Mouse (Mus musculus) lung, embryonic 14.5 days (tissue): ENCODE measurements around the gene Prickle2. TPM values are rescaled to one million over a fixed set of nuclear protein-coding genes. Genes with fewer than 3 reads are reported as not detected.

Experiments used
- ATAC-seq: fragments of 200-750 bp; cut with Nextera tagmentation; 2 replicates; pipeline ENCODE4 v1.8.0; 2017; ENCODE audit warnings: mild to moderate bottlenecking, moderate TSS enrichment, moderate library complexity; ENCODE audit not compliant: insufficient read depth
- DNase-seq: peaks from one replicate; pipeline ENCODE4 v3.0.0-alpha.2; 2015
- H3K27ac ChIP-seq: fragments of 300-500 bp; sonication (generic); 2 replicates; pipeline ENCODE4 v1.5.1; 2014; ENCODE audit warnings: low read depth, mild to moderate bottlenecking, moderate library complexity
- H3K27me3 ChIP-seq: fragments of 300-500 bp; sonication (generic); 2 replicates; pipeline ENCODE4 v1.6.1; 2014; ENCODE audit warnings: low read length, control low read depth; ENCODE audit not compliant: insufficient read depth
- H3K36me3 ChIP-seq: fragments of 300-500 bp; sonication (generic); 2 replicates; pipeline ENCODE4 v1.6.1; 2014; ENCODE audit warnings: control low read depth; ENCODE audit not compliant: insufficient read depth
- H3K4me1 ChIP-seq: fragments of 300-500 bp; sonication (generic); 2 replicates; pipeline ENCODE4 v1.6.1; 2014; ENCODE audit warnings: antibody characterized with exemption, control low read depth; ENCODE audit not compliant: insufficient read depth
- H3K4me2 ChIP-seq: fragments of 300-500 bp; sonication (generic); 2 replicates; pipeline ENCODE4 v1.6.1; 2014; ENCODE audit warnings: mild to moderate bottlenecking
- H3K4me3 ChIP-seq: fragments of 300-500 bp; sonication (generic); 2 replicates; pipeline ENCODE4 v1.5.1; 2014; ENCODE audit warnings: low read depth, low read length
- H3K9ac ChIP-seq: fragments of 300-500 bp; sonication (generic); 2 replicates; pipeline ENCODE4 v1.6.1; 2014
- H3K9me3 ChIP-seq: fragments of 300-500 bp; sonication (generic); 2 replicates; pipeline ENCODE4 v1.6.1; 2016; ENCODE audit warnings: low read depth, low read length, control low read depth
- CTCF ChIP-seq: IDR thresholded peaks from 2 replicates; pipeline ENCODE4 v1.5.1; 2016; ENCODE audit warnings: antibody characterized with exemption, low read depth
- WGBS: fragments of 180-500 bp; shearing (Covaris S2); extraction: QIAGEN DNeasy Blood & Tissue Kit; methylation state at CpG from one replicate; pipeline ENCODE4 v1.1.7; 2014; 5-methylcytosine and 5-hydroxymethylcytosine counted together
- polyA plus RNA-seq: library from polyadenylated mRNA; unstranded; fragments of >200 nt; fragmentation: Nextera tagmentation; extraction: Ambion mirVana; gene quantifications from 2 replicates; pipeline ENCODE4 v1.2.1, GENCODE M21; 2014

Gene Prickle2
- polyA plus RNA-seq, 1 experiment from 2014 or later, result 11.0 TPM

DNA sequence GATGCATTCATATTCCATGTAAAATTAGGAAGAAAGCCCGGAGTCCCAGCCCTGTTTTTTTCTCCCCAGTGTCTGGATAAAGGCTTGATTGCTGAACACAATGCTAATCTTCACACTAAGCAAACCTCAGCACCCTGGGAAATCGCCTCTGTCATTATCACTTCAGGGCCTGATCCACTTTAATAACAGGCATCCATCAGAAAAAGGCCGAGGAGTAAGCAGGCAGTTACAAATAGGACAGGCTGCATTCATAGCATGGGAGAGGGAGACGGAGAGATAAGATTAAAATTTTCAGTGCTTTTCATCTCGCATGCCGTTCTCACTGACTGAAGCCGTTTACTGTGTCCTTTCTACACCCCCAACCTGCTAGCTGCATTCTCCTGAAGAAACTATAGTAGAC lies 135.9 kb downstream of the Prickle2 start:
- H3K27ac ChIP-seq, result no peak overlapping the region
- ATAC-seq (no peak), DNase-seq (no peak)
- no peak overlapping the region for H3K4me3 ChIP-seq
- no peaks in the 10 kb centered on the region for H3K36me3 ChIP-seq
- H3K4me2 ChIP-seq, result no peak overlapping the region
- WGBS, result 46% methylated on average over 7 of the region's 7 CpGs
- no peaks in the 10 kb centered on the region for H3K27me3 ChIP-seq
- TF ChIP-seq CTCF, result no peak
- H3K4me1 ChIP-seq, result no peaks in the 10 kb centered on the region
- H3K9ac ChIP-seq, result no peak overlapping the region
- no peaks in the 10 kb centered on the region for H3K9me3 ChIP-seq

DNA sequence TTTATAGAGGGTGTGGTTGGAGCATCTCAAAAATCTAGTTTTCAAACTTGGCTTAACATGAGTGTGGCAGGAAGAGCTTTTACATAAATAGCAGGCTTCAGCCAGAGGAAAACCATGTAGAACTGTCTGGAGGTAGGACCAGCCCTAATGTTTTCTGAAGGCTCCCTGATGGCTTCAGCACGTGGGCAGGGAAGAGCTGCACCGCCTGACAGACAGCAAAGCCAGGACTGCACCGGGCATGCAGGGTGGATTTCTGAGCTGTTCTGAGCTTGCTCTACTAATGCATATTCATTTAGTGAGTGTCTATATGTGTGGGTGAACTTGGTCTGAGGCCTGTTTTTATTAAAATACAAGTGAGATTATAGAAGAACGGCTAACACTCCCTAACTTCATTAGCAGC lies 136.7 kb downstream of the Prickle2 start:
- H3K4me3 ChIP-seq, result no peak overlapping the region
- no peak for DNase-seq
- H3K36me3 ChIP-seq, result no peaks in the 10 kb centered on the region
- H3K4me2 ChIP-seq, result no peak overlapping the region
- H3K9me3 ChIP-seq, result no peaks in the 10 kb centered on the region
- H3K4me1 ChIP-seq, result no peaks in the 10 kb centered on the region
- no peaks in the 10 kb centered on the region for H3K27me3 ChIP-seq
- no peak overlapping the region for H3K9ac ChIP-seq
- no peak overlapping the region for H3K27ac ChIP-seq
- no peak for TF ChIP-seq CTCF
- 66% methylated on average over 4 of the region's 4 CpGs for WGBS
- ATAC-seq, result no peak

DNA sequence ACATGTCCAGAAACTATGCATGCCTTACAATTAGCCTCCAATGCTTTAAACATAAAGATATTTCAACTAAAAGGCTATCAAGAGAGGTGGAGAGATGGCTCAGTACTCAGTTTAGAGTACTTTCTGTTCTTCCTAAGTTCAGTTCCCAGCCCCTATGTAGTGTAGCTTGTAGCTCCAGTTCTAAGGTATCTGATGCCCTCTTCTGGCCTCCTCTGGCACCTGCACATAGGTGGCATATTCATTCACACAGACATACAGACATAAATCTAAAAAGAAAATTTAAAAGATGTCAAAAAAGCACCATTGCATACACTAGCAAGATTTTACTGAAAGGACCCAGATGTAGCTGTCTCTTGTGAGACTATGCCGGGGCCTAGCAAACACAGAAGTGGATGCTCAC lies 146.7 kb downstream of the Prickle2 start:
- 100% methylated on average over 1 of the region's 1 CpGs for WGBS
- TF ChIP-seq CTCF, result 0 out of 2 replicates have a peak, but pooled peaks have one; percentile 15
- DNase-seq, result no peak
- no peak overlapping the region for H3K27ac ChIP-seq
- no peaks in the 10 kb centered on the region for H3K9me3 ChIP-seq
- no peak overlapping the region for H3K9ac ChIP-seq
- no peak overlapping the region for H3K4me2 ChIP-seq
- no peaks in the 10 kb centered on the region for H3K27me3 ChIP-seq
- ATAC-seq, result no peak
- H3K36me3 ChIP-seq, result no peaks in the 10 kb centered on the region
- H3K4me1 ChIP-seq, result no peaks in the 10 kb centered on the region
- H3K4me3 ChIP-seq, result no peak overlapping the region

DNA sequence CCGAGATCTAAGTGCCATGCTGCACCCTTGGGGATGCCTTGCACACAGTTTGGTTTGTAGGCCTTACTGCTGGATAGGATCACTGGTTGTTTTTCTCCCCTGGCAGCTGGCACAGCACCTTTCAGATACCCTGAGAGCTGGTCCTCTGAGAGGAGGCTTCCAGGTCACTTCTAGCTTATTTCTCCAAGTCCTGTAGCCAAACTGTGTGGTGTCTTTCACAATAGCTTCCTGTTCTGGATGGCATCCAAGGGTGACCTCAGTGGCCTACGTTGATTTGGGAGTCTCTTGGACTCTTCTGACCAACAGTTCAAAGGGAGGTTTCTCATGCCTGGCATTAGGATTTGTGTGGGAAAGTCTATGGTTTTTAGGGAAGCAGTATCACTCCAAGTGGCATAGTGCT lies 150.3 kb downstream of the Prickle2 start:
- H3K4me3 ChIP-seq, result no peak overlapping the region
- no peaks in the 10 kb centered on the region for H3K36me3 ChIP-seq
- no peak for DNase-seq
- no peak overlapping the region for H3K9ac ChIP-seq
- TF ChIP-seq CTCF, result no peak
- 59% methylated on average over 2 of the region's 2 CpGs for WGBS
- no peak overlapping the region for H3K27ac ChIP-seq
- ATAC-seq, result no peak
- no peaks in the 10 kb centered on the region for H3K27me3 ChIP-seq
- no peaks in the 10 kb centered on the region for H3K4me1 ChIP-seq
- H3K4me2 ChIP-seq, result no peak overlapping the region
- H3K9me3 ChIP-seq, result no peaks in the 10 kb centered on the region

DNA sequence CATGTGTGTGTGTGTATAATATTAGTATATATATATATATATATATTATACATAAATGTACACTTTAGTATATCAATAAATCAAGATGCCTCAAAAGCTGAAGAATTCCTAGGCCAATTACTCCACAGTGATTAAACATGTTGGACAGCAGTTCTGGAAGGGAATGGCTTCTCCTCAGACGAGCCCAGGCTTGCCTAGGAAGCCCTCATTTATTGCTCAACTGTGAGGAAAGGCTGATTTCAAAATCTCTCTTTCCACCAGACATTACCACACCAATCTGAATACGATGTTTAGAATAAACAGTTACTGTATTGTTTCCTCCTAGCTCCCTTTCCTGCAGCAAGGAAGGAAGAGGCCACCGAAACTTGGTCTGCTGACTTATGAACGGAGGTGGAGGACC lies 152.9 kb downstream of the Prickle2 start:
- no peaks in the 10 kb centered on the region for H3K4me1 ChIP-seq
- TF ChIP-seq CTCF, result no peak
- H3K27me3 ChIP-seq, result no peaks in the 10 kb centered on the region
- H3K9ac ChIP-seq, result no peak overlapping the region
- no peak overlapping the region for H3K27ac ChIP-seq
- ATAC-seq (no peak), DNase-seq (no peak)
- no peaks in the 10 kb centered on the region for H3K36me3 ChIP-seq
- H3K4me3 ChIP-seq, result no peak overlapping the region
- WGBS, result 62% methylated on average over 4 of the region's 4 CpGs
- H3K9me3 ChIP-seq, result no peaks in the 10 kb centered on the region
- no peak overlapping the region for H3K4me2 ChIP-seq

DNA sequence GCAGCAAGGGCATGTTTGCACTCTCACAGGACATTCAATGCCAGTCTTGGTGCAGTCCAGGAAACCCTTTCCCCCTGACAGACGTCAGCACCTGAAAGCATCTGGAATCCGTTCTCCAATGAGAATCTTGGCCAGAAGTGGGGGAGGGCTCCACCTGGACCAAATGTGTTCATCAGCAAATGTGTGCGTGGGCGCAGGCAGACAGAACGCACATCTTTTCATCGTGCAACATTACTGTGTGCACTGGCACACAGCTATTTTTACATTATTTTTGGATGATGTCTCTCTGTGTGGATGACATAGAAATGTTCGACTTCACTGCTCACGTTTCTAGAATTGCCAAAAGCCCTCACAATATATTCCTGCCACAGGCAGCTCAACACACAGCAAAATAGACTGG lies 156.7 kb downstream of the Prickle2 start:
- Histone ChIP-seq H3K27ac (no peak overlapping the region), H3K36me3 (no peaks in the 10 kb centered on the region), H3K4me3 (no peak overlapping the region), H3K4me2 (no peak overlapping the region), H3K27me3 (no peaks in the 10 kb centered on the region), H3K4me1 (no peaks in the 10 kb centered on the region), H3K9me3 (no peaks in the 10 kb centered on the region), H3K9ac (no peak overlapping the region)
- no peak for TF ChIP-seq CTCF
- 66% methylated on average over 8 of the region's 8 CpGs for WGBS
- DNase-seq, result no peak
- no peak for ATAC-seq

DNA sequence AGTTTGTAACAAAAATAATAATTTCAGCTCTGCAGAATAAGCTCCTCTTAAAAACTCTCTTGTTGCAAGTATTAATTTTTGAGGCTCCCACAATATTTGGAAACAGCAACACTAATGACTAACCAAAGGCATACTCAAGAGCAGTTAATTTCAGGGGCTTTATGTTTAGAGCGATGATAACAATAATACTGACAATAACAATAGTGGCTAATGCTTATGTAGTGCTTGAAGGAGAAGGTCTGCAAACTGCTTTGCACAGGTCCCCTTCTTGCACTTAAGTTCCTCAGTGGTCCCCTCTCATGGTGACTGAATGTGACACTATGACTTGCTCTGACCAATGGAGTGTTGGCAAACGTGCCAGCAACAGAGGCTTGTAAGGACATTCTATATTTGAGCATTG lies 160.8 kb downstream of the Prickle2 start:
- ATAC-seq (no peak), DNase-seq (no peak)
- Histone ChIP-seq H3K4me1 (no peaks in the 10 kb centered on the region), H3K27ac (no peak overlapping the region), H3K9me3 (no peaks in the 10 kb centered on the region), H3K27me3 (no peaks in the 10 kb centered on the region), H3K4me3 (no peak overlapping the region), H3K9ac (no peak overlapping the region), H3K36me3 (no peaks in the 10 kb centered on the region), H3K4me2 (no peak overlapping the region)
- 84% methylated on average over 2 of the region's 2 CpGs for WGBS
- TF ChIP-seq CTCF, result no peak

DNA sequence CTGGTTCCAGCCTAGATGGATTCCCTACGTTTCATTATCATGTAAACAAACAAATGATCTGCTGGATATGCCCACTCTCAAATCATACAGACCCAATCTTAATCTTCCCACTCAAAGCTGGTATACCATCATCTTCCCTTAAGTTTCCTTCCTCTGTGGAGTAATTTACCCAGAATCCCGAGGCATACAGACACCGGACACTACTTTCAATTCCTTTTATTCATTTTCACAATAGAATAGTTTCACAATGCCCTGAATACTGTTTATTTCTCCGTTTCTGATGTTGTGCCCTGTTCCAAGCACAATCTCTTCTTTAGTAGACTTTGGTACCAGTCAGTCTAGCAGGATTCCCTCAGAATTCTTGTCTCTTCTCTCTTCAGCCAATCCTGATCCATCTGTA lies 162.1 kb downstream of the Prickle2 start:
- WGBS, result 78% methylated on average over 4 of the region's 4 CpGs
- Histone ChIP-seq H3K36me3 (no peaks in the 10 kb centered on the region), H3K9me3 (no peaks in the 10 kb centered on the region), H3K27me3 (no peaks in the 10 kb centered on the region), H3K4me1 (no peaks in the 10 kb centered on the region), H3K4me2 (no peak overlapping the region), H3K4me3 (no peak overlapping the region), H3K27ac (no peak overlapping the region), H3K9ac (no peak overlapping the region)
- DNase-seq (no peak), ATAC-seq (no peak)
- no peak for TF ChIP-seq CTCF
